22 mouse cellular contexts compared by ENCODE assay signal in genomic region chr12:77575046-77575445, GRCm38 (mm10).
A peak's percentile ranks its signal among the peaks of the same experiment; 100 is the strongest.
DNase-seq lines count a peak whose midpoint lies in the region; ATAC-seq and TF ChIP-seq lines count a peak whose summit lies in the region.
"Had no signal": no experiment of that assay in that cellular context is flagged by ENCODE, and none has a peak within 500 bp of the region (broad histone marks: within the 10 kb centered on the region; RNA-seq: fewer than 3 reads in every experiment).

No protein-coding gene starts in this region.

- no peak for ATAC-seq in kidney, postnatal 0 days (replicated peaks; ENCODE audit: low FRiP score, low read depth)
- ATAC-seq in hindbrain, embryonic 13.5 days (ENCODE audit: low FRiP score): no peak
- ATAC-seq: forebrain, embryonic 16.5 days; hindbrain, postnatal 0 days; intestine, postnatal 0 days had no signal

- DNase-seq in embryo, embryonic 10 days (ENCODE audit: low spot score): peak; percentile 25
- no peak for DNase-seq in embryo, embryonic 10.5 days (ENCODE audit: low spot score)
- DNase-seq in kidney, postnatal 0 days (ENCODE audit: low spot score): peak; percentile 56
- no peak for DNase-seq in kidney, postnatal 36 days
- DNase-seq in 3T3-L1 (ENCODE audit: low read depth, low spot score) (peak; percentile 7), ZHBTc4 (ENCODE audit: low read depth, low spot score) (peak; percentile 11)
- no peak for DNase-seq in gastrocnemius, adult 18-20 months (ENCODE audit: low spot score)
- DNase-seq: adrenal gland, adult 8-10 months; B cell, adult 2 months; cerebellum, adult 11 months; gastrocnemius, postnatal 36 days; kidney, postnatal 14 days; left cerebral cortex, postnatal 4 days; liver, embryonic 13.5 days had no signal

- WGBS in kidney, postnatal 0 days: 56% methylated on average over 3 of the region's 3 CpGs
- 83% methylated on average over 3 of the region's 3 CpGs for WGBS in hindbrain, embryonic 13.5 days

- H3K27me3 ChIP-seq in kidney, postnatal 0 days (ENCODE audit: insufficient read depth, low read length): no peaks in the 10 kb centered on the region
- H3K27me3 ChIP-seq in hindbrain, embryonic 13.5 days: peaks cover 3% of the 10 kb centered on the region; the same call in 1 of the 2 replicates
- H3K27me3 ChIP-seq: embryonic facial prominence, embryonic 13.5 days; liver, embryonic 13.5 days; neural tube, embryonic 12.5 days had no signal

- no peak overlapping the region for H3K4me3 ChIP-seq in kidney, postnatal 0 days (replicated peaks; ENCODE audit: low read depth, low read length)
- H3K4me3 ChIP-seq in hindbrain, embryonic 13.5 days: no peak overlapping the region
- H3K4me3 ChIP-seq: embryonic facial prominence, embryonic 13.5 days; heart, embryonic 12.5 days; liver, embryonic 13.5 days; neural tube, embryonic 12.5 days had no signal

- no peak overlapping the region for H3K9ac ChIP-seq in kidney, postnatal 0 days (ENCODE audit: low read depth, low read length)
- no peak overlapping the region for H3K9ac ChIP-seq in hindbrain, embryonic 13.5 days
- H3K9ac ChIP-seq: embryonic facial prominence, embryonic 13.5 days; heart, embryonic 12.5 days; liver, embryonic 13.5 days; neural tube, embryonic 12.5 days had no signal

- TF ChIP-seq CTCF in kidney, postnatal 0 days (IDR thresholded peaks at IDR 0.05; ENCODE audit: low read depth): no peak

- no peak overlapping the region for H3K27ac ChIP-seq in kidney, postnatal 0 days
- no peak overlapping the region for H3K27ac ChIP-seq in hindbrain, embryonic 13.5 days
- H3K27ac ChIP-seq: embryonic facial prominence, embryonic 13.5 days; hindbrain, postnatal 0 days; liver, embryonic 13.5 days; neural tube, embryonic 12.5 days had no signal

- no peaks in the 10 kb centered on the region for H3K4me1 ChIP-seq in kidney, postnatal 0 days (replicated peaks; ENCODE audit: insufficient read depth, low read length)
- peaks cover 5% of the 10 kb centered on the region; the same call in 1 of the 2 replicates for H3K4me1 ChIP-seq in hindbrain, embryonic 13.5 days (replicated peaks)
- H3K4me1 ChIP-seq: embryonic facial prominence, embryonic 13.5 days; heart, embryonic 12.5 days; liver, embryonic 13.5 days had no signal

- no peaks in the 10 kb centered on the region for H3K9me3 ChIP-seq in kidney, postnatal 0 days (replicated peaks; ENCODE audit: low read length)
- no peaks in the 10 kb centered on the region for H3K9me3 ChIP-seq in hindbrain, embryonic 13.5 days
- H3K9me3 ChIP-seq: embryonic facial prominence, embryonic 13.5 days; heart, embryonic 12.5 days; liver, embryonic 13.5 days; neural tube, embryonic 12.5 days had no signal

- no peaks in the 10 kb centered on the region for H3K36me3 ChIP-seq in kidney, postnatal 0 days (ENCODE audit: insufficient read depth, low read length)
- H3K36me3 ChIP-seq in hindbrain, embryonic 13.5 days: no peaks in the 10 kb centered on the region
- H3K36me3 ChIP-seq: embryonic facial prominence, embryonic 13.5 days; heart, embryonic 12.5 days; liver, embryonic 13.5 days; neural tube, embryonic 12.5 days had no signal

- H3K4me2 ChIP-seq in kidney, postnatal 0 days (ENCODE audit: low read length): no peak overlapping the region
- H3K4me2 ChIP-seq in hindbrain, embryonic 13.5 days: no peak overlapping the region
- H3K4me2 ChIP-seq: embryonic facial prominence, embryonic 13.5 days; heart, embryonic 12.5 days; liver, embryonic 13.5 days; midbrain, embryonic 11.5 days; neural tube, embryonic 12.5 days had no signal

Comparison
In these comparisons a context has a peak if more than half of its experiments do, and no peak if none do; other contexts are left out.
1. DNase-seq: peak in embryo, embryonic 10 days (single experiment), kidney, postnatal 0 days (single experiment), 3T3-L1 (single experiment) and ZHBTc4 (single experiment); none in embryo, embryonic 10.5 days (single experiment), kidney, postnatal 36 days (0 of 2) and gastrocnemius, adult 18-20 months (single experiment).